Mouse (Mus musculus) lung, adult 2 months (tissue): ENCODE measurements at regions not wholly inside any gene's neighbourhood (a gene's known extent, or its start where the extent isn't known, plus 50 kb on each side); places are given as distances from the start of the nearest gene placed in this dataset.

ENCODE experiments used
- DNase-seq: peaks from one replicate; pipeline ENCODE4 v3.0.0; 2022
- H3K4me1 ChIP-seq: fragments of 200-500 bp; 2 replicates; pipeline ENCODE4 v1.6.1; 2011; ENCODE audit warnings: low read length; ENCODE audit not compliant: control insufficient read depth, insufficient read depth
- H3K4me3 ChIP-seq: fragments of 200-500 bp; replicated peaks from 2 replicates; pipeline ENCODE3; 2011; ENCODE audit warnings: low read depth, mild to moderate bottlenecking, control low read depth, low read length; ENCODE audit errors: extremely low read depth
- CTCF ChIP-seq: fragments of 200-500 bp; IDR thresholded peaks from 2 replicates; pipeline ENCODE4 v1.5.1; 2011; ENCODE audit warnings: mild to moderate bottlenecking, low read length, control low read depth; ENCODE audit not compliant: insufficient read depth
- POLR2A ChIP-seq: fragments of 200-500 bp; IDR thresholded peaks from 2 replicates; pipeline ENCODE4 v1.6.1; 2011; ENCODE audit warnings: low read depth, mild to moderate bottlenecking, control low read depth, low read length, borderline replicate concordance; ENCODE audit errors: extremely low read depth
- WGBS: fragments of 180-500 bp; shearing (Covaris S2); methylation state at CpG from one replicate; pipeline ENCODE4 v1.1.7; 2018; 5-methylcytosine and 5-hydroxymethylcytosine counted together

GRCm38 (mm10) chr15:50246418-50247186 is 3638.1 kb upstream of the Gm7489 start:
- no peak overlapping the region for H3K4me3 ChIP-seq
- no peak for TF ChIP-seq CTCF
- no peak for TF ChIP-seq POLR2A
- DNase-seq, result no peak
- H3K4me1 ChIP-seq, result no peaks in the 10 kb centered on the region
- 73% methylated on average over 15 of the region's 15 CpGs for WGBS

- H3K4me3 ChIP-seq, result no peak overlapping the region
- no peak for DNase-seq
- TF ChIP-seq POLR2A (no peak), CTCF (no peak)
- WGBS, result 53% methylated on average over 2 of the region's 2 CpGs
- no peaks in the 10 kb centered on the region; the same call in 1 of the 2 replicates for H3K4me1 ChIP-seq
Observed at GRCm38 (mm10) chr15:50260057-50260456, 3624.6 kb upstream of the Gm7489 start.

GRCm38 (mm10) chr15:50261245-50261872 is 3623.3 kb upstream of the Gm7489 start:
- H3K4me1 ChIP-seq, result no peaks in the 10 kb centered on the region; the same call in 1 of the 2 replicates
- TF ChIP-seq POLR2A, result no peak
- TF ChIP-seq CTCF, result peak; percentile 44
- 63% methylated on average over 8 of the region's 8 CpGs for WGBS
- DNase-seq, result no peak
- no peak overlapping the region for H3K4me3 ChIP-seq

- WGBS, result 34% methylated on average over 1 of the region's 1 CpGs
- DNase-seq, result no peak
- Histone ChIP-seq H3K4me3 (no peak overlapping the region), H3K4me1 (no peaks in the 10 kb centered on the region)
- TF ChIP-seq POLR2A (no peak), CTCF (no peak)
Observed at GRCm38 (mm10) chr15:50267542-50267941, 3617.2 kb upstream of the Gm7489 start.

GRCm38 (mm10) chr15:50271646-50272045 is 3613.1 kb upstream of the Gm7489 start:
- TF ChIP-seq CTCF (no peak), POLR2A (no peak)

GRCm38 (mm10) chr15:50282576-50282975 is 3602.1 kb upstream of the Gm7489 start:
- TF ChIP-seq POLR2A (no peak), CTCF (no peak)
- no peaks in the 10 kb centered on the region for H3K4me1 ChIP-seq
- no peak for DNase-seq
- 76% methylated on average over 2 of the region's 2 CpGs for WGBS
- no peak overlapping the region for H3K4me3 ChIP-seq

More at GRCm38 (mm10) chr15:50271646-50272045, 3613.1 kb upstream of the Gm7489 start:
- no peak overlapping the region for H3K4me3 ChIP-seq
- no peak for DNase-seq
- no peaks in the 10 kb centered on the region for H3K4me1 ChIP-seq

GRCm38 (mm10) chr15:50283491-50283890 is 3601.2 kb upstream of the Gm7489 start:
- no peak overlapping the region for H3K4me3 ChIP-seq
- no peaks in the 10 kb centered on the region for H3K4me1 ChIP-seq
- WGBS, result 78% methylated on average over 2 of the region's 2 CpGs
- TF ChIP-seq POLR2A (no peak), CTCF (no peak)
- DNase-seq, result no peak

GRCm38 (mm10) chr15:50301831-50302230 is 3582.9 kb upstream of the Gm7489 start:
- no peak for DNase-seq

GRCm38 (mm10) chr15:50304085-50304484 is 3580.6 kb upstream of the Gm7489 start:
- TF ChIP-seq CTCF (no peak), POLR2A (no peak)
- H3K4me1 ChIP-seq, result no peaks in the 10 kb centered on the region
- no peak for DNase-seq
- no peak overlapping the region for H3K4me3 ChIP-seq
- 61% methylated on average over 4 of the region's 4 CpGs for WGBS

More at GRCm38 (mm10) chr15:50301831-50302230, 3582.9 kb upstream of the Gm7489 start:
- WGBS, result 91% methylated on average over 3 of the region's 3 CpGs
- Histone ChIP-seq H3K4me1 (no peaks in the 10 kb centered on the region), H3K4me3 (no peak overlapping the region)
- TF ChIP-seq CTCF, result no peak
- TF ChIP-seq POLR2A, result no peak

- Histone ChIP-seq H3K4me1 (no peaks in the 10 kb centered on the region), H3K4me3 (no peak overlapping the region)
- DNase-seq, result no peak
- TF ChIP-seq POLR2A, result no peak
- no peak for TF ChIP-seq CTCF
Observed at GRCm38 (mm10) chr15:50320796-50321195, 3563.9 kb upstream of the Gm7489 start.
